Mouse (Mus musculus): ENCODE measurements around the gene Bri3. TPM values are rescaled to one million over a fixed set of nuclear protein-coding genes. Genes with fewer than 3 reads are reported as not detected.

Bri3 gene
- polyA plus RNA-seq, 1 experiment, result 104 TPM

DNA sequence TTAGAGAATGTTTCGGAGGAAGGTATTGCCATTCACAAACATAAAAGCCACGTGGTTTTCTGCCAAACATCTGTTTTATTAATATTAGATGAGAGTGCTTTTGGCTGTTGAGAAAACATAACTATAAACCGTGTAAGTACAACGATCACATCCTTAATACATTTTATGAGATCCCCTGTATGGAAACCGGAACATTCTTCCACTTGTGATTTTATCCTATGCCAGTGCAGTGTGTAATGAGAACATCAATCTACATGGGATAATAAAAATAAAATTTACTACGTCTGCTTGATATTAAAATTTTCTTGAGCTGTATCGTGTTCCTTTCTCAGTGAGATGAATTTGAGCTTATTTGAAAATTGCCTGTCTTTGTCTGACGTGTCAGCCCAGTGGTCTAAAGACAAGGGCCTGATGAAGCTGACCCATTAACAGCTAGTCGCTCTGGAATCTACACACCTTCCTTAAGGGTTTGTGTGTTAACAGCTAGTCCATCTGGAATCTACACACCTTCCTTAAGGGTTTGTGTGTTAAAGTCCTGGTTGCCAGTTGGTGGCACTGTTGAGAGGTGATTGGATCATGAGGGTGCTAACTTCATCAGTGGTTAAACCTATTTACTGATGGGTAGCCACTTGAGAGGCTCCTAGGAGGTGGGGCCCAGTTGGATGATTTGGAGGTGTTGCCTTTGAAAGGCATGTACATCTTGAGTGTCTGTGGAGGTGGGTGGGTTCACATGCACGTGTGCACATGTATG lies 202.4 kb downstream of the Bri3 start:
- Histone ChIP-seq H3K4me1 (ENCODE audit: control insufficient read depth, insufficient read depth, low read length) (no peaks in the 10 kb centered on the region), H3K4me3 (ENCODE audit: insufficient read depth, low read length) (no peak overlapping the region), H3K27ac (ENCODE audit: insufficient read depth, low read length) (no peak overlapping the region)
- no peak for TF ChIP-seq POLR2A (IDR thresholded peaks at IDR 0.05; ENCODE audit: extremely low read depth, insufficient read depth, low read length)
- TF ChIP-seq CTCF (IDR thresholded peaks at IDR 0.05; ENCODE audit: extremely low read depth, insufficient read depth, low read length), result peak; percentile 47; the same call in 1 of the 2 replicates

DNA sequence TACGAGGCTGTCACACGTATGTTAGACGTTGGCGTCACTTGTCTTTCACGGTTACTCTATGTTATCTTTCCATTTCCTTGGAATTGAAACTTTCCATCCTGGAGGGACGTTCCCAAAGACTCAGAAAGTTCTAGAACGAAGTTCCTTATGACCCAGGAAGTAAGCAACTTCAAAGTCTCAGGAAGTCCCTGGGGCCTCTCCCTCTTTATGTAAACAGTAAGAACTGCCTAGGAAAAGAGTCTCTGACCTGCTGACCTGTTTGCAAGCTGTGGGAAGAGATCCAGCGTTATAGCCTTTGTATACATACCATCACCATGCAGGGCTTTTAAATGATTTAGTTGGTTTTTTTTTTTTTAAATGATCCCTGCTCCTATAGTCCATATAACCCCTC lies 203.0 kb downstream of the Bri3 start:
- Histone ChIP-seq H3K4me3 (ENCODE audit: insufficient read depth, low read length) (no peak overlapping the region), H3K27ac (ENCODE audit: insufficient read depth, low read length) (no peak overlapping the region), H3K4me1 (ENCODE audit: control insufficient read depth, insufficient read depth, low read length) (no peaks in the 10 kb centered on the region)
- TF ChIP-seq CTCF (IDR thresholded peaks at IDR 0.05; ENCODE audit: extremely low read depth, insufficient read depth, low read length), result no peak
- TF ChIP-seq POLR2A (IDR thresholded peaks at IDR 0.05; ENCODE audit: extremely low read depth, insufficient read depth, low read length), result no peak

DNA sequence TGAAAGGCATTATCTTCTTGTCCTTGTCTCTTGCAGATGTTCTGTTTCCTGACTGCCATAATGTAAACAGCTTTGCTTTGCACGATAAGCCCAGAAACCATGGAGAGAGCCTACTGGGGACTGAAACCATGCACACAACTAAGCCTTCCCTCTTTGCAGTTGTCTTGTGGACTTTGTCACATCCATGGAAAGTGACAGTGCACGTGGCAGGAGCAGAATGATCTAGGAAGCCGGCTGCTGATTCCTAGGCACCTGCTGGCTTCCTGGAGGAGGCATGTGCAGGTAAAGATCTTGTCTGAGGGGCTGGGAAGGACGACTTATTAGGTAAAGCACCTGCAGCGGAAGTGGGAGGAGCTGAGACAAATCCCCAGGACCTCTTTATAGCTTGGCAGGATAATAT lies 203.7 kb downstream of the Bri3 start:
- Histone ChIP-seq H3K4me3 (ENCODE audit: insufficient read depth, low read length) (no peak overlapping the region), H3K27ac (ENCODE audit: insufficient read depth, low read length) (no peak overlapping the region), H3K4me1 (ENCODE audit: control insufficient read depth, insufficient read depth, low read length) (no peaks in the 10 kb centered on the region)
- TF ChIP-seq CTCF (IDR thresholded peaks at IDR 0.05; ENCODE audit: extremely low read depth, insufficient read depth, low read length) (no peak), POLR2A (IDR thresholded peaks at IDR 0.05; ENCODE audit: extremely low read depth, insufficient read depth, low read length) (no peak)

DNA sequence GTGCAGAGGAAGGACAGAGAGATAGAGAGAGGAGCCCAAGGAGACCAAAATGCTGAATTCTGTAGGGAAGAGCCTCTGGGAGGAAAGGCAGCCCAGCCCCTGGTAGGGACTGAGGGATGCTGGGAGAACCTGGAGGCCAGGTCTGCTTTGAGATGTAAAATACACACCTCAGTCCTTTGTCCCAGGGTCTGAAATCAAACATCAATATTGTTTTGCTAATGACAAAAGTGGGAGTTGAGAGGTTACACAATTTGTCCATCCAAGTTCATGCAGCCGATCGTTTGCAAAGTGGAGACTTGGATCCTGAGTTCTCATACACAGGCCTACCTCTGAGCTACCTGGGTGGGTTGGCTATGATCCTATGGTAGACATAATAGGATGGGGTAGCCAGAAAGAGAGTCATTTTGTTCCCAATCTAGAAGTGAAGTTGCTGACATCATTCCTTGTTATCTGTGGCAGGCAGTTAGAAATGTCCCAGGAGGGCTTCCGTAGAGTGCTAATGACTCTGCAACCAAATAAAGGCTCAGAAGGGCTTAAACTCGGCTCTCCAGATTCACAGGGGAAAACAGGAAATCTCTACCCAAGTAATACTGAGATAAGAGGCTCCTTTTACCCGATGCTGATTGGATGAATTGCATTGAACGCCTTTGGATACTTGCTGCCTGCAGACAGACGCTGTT lies 208.7 kb downstream of the Bri3 start:
- Histone ChIP-seq H3K4me1 (ENCODE audit: control insufficient read depth, insufficient read depth, low read length) (no peaks in the 10 kb centered on the region), H3K27ac (ENCODE audit: insufficient read depth, low read length) (no peak overlapping the region), H3K4me3 (ENCODE audit: insufficient read depth, low read length) (no peak overlapping the region)
- TF ChIP-seq CTCF (IDR thresholded peaks at IDR 0.05; ENCODE audit: extremely low read depth, insufficient read depth, low read length), result no peak
- no peak for TF ChIP-seq POLR2A (IDR thresholded peaks at IDR 0.05; ENCODE audit: extremely low read depth, insufficient read depth, low read length)

DNA sequence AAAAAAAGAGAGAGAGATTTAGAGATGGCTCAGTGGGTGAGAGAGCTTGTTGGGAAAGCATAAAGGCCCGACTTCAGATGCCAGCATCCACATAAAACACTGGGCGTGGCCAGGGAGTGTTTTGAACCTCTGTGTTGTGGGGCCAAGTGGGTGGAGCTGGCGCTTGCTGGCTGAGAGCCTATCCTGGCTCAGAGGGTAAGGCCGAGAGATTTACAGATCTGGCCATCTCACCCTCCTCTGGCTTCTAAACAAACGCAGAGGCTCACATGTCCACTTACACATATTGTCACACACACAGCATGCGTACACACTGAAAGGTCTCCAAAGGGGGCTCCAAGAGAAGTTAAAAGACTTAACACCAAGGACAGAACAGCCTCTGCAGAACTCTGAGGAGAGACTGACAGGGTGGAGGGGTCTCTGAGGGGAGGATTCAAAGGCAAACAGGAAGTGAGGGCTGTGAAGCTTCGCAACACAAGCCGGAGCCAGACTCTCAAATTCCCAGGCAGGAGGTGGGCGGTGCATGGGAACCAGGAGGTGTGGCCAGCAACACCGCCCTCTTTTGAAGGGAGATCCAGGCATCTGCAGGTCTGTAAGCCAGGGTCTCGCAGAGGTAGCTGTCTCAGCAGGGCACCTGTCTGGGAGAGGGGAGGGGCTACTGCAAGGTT lies 213.5 kb downstream of the Bri3 start:
- Histone ChIP-seq H3K4me3 (ENCODE audit: insufficient read depth, low read length) (no peak overlapping the region), H3K4me1 (ENCODE audit: control insufficient read depth, insufficient read depth, low read length) (no peaks in the 10 kb centered on the region), H3K27ac (ENCODE audit: insufficient read depth, low read length) (no peak overlapping the region)
- no peak for TF ChIP-seq POLR2A (IDR thresholded peaks at IDR 0.05; ENCODE audit: extremely low read depth, insufficient read depth, low read length)
- no peak for TF ChIP-seq CTCF (IDR thresholded peaks at IDR 0.05; ENCODE audit: extremely low read depth, insufficient read depth, low read length)

DNA sequence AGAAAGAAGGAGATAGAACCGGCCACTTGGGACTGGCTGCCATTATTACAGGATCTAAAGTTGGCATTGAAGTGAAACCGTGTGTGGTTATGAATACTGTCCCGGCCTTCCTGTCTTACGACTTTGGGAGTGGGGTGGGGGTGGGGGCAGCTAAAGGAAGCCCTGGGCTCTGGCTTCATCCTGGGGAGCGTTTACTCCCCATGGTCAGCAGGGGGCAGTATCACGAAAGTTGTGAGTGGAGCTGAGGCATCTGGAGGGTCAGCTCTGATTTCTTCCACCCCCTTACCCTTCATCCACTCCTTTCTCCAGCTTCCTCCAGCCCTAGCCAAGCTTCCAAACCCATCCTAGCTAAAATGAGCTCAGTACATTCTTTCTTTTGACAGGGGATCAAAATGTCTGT lies 222.8 kb downstream of the Bri3 start:
- Histone ChIP-seq H3K27ac (ENCODE audit: insufficient read depth, low read length) (no peak overlapping the region), H3K4me1 (ENCODE audit: control insufficient read depth, insufficient read depth, low read length) (no peaks in the 10 kb centered on the region), H3K4me3 (ENCODE audit: insufficient read depth, low read length) (no peak overlapping the region)
- TF ChIP-seq POLR2A (IDR thresholded peaks at IDR 0.05; ENCODE audit: extremely low read depth, insufficient read depth, low read length), result no peak
- TF ChIP-seq CTCF (IDR thresholded peaks at IDR 0.05; ENCODE audit: extremely low read depth, insufficient read depth, low read length), result peak; percentile 65

DNA sequence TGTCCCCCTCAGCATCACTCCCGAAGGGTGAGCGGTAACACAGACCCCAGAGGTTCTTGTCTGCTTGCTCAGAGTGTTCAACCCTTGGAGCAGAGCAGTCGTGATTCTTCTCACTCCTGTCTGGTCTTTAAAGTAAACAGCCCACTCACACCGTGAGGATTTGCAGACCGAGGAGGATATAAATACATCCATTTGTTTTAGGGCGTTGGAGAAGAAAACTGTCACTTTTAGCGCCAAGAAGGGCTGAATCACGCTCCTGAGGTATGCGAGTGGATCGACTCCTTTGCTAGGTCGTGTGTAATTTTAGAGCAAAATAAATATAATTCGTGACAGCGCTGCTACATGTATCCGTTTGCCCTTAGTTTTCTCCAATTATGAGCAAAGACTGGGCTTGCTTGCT lies 228.8 kb downstream of the Bri3 start:
- Histone ChIP-seq H3K4me1 (ENCODE audit: control insufficient read depth, insufficient read depth, low read length) (no peaks in the 10 kb centered on the region), H3K27ac (ENCODE audit: insufficient read depth, low read length) (no peak overlapping the region)
- TF ChIP-seq CTCF (IDR thresholded peaks at IDR 0.05; ENCODE audit: extremely low read depth, insufficient read depth, low read length) (no peak), POLR2A (IDR thresholded peaks at IDR 0.05; ENCODE audit: extremely low read depth, insufficient read depth, low read length) (no peak)

DNA sequence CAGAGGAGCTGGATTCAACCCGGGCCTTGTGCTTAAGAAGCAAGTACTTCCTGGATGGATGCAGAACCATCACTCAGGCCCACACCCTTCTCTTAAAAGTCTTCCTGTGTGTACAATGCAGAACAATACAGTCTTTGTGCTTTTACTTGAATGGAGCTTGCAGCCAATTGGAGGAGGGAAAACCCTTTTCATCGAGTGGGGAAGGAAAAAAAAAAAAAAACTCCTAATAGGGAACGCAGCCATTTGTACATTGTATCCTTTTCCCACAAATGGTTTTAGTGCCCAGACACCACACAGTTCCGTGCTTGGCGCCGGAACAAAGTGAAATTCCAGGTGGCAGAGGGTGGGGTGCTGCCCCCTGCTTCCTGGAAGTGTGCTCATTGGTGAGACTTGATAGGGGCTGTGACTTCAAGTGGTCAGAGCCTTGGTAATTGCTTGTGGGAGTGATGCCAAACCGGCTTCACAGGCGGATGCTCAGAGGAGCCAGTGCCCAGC lies 235.5 kb downstream of the Bri3 start:
- H3K4me3 ChIP-seq (ENCODE audit: insufficient read depth, low read length), result no peak overlapping the region
- H3K27ac ChIP-seq (ENCODE audit: insufficient read depth, low read length), result no peak overlapping the region
- no peaks in the 10 kb centered on the region for H3K4me1 ChIP-seq (ENCODE audit: control insufficient read depth, insufficient read depth, low read length)
- TF ChIP-seq CTCF (IDR thresholded peaks at IDR 0.05; ENCODE audit: extremely low read depth, insufficient read depth, low read length) (no peak), POLR2A (IDR thresholded peaks at IDR 0.05; ENCODE audit: extremely low read depth, insufficient read depth, low read length) (no peak)

More for the DNA sequence above, 228.8 kb downstream of the Bri3 start:
- no peak overlapping the region for H3K4me3 ChIP-seq (ENCODE audit: insufficient read depth, low read length)

DNA sequence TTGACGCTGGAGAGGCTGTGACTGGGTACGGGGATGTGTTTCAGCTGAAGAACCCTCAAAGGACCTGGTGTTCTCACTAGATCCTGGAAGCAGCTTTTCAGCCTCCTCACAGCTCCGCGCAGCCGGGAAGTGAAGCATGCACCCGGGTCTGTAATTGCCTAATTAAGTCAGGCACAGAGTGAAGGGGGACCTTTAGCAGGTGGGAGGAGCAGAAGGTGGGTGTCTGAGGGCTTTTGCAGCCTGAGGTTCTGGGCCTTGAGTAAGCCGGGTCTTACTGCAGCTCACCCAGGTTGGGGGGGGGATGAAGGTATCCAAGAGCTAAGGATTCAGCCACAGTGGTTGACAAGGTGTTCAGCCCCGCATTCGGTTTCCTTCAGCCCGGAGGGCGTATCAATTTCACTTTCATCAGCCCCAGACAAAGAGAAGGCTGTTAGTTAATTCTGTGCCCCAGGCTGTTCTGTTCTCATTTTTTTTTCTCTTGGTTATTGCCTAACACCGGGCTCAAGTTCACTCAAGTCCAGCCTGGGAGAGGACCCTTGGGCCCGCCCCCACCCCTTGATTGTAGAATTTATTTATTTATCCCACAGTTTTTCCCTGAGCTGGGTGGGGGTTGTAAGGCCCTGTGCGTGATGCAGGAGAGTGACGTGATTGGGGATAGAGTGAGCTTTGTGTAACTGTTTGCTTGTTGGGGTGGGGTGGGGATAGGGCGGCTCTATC lies 239.6 kb downstream of the Bri3 start:
- Histone ChIP-seq H3K4me3 (ENCODE audit: insufficient read depth, low read length) (no peak overlapping the region), H3K27ac (ENCODE audit: insufficient read depth, low read length) (no peak overlapping the region), H3K4me1 (ENCODE audit: control insufficient read depth, insufficient read depth, low read length) (no peaks in the 10 kb centered on the region)
- TF ChIP-seq POLR2A (IDR thresholded peaks at IDR 0.05; ENCODE audit: extremely low read depth, insufficient read depth, low read length), result no peak
- TF ChIP-seq CTCF (IDR thresholded peaks at IDR 0.05; ENCODE audit: extremely low read depth, insufficient read depth, low read length), result no peak
